Mouse (Mus musculus): ENCODE measurements around the gene Tanc1. TPM values are rescaled to one million over a fixed set of nuclear protein-coding genes. Genes with fewer than 3 reads are reported as not detected.

Tanc1 gene
- polyA plus RNA-seq, 1 experiment from 2014 or later: 45.2 TPM

DNA sequence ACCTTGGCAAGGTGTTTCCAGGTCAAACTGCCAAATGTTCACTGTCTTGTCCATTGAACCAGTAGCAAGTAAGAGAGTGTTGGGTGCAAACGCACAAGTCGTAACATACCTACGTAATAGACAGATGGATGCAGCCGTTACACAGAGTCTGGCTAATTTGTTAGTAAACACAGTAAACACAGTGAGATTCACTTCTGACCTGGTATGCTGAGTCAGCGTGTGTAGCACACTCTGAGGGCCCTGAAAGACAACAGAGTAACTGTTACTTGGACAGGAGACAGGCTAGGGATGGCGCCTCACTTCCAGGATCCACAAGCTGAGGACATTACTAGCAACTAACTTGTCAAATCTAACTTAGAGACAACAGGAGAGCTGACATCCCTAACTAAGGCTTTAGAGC lies 250.8 kb downstream of the Tanc1 start:
- Histone ChIP-seq H3K4me3 (no peak overlapping the region), H3K27ac (no peak overlapping the region), H3K9ac (no peak overlapping the region), H3K4me2 (replicated peaks) (no peak overlapping the region), H3K4me1 (no peaks in the 10 kb centered on the region), H3K9me3 (no peaks in the 10 kb centered on the region), H3K27me3 (no peaks in the 10 kb centered on the region), H3K36me3 (peaks cover 44% of the 10 kb centered on the region)
- 86% methylated on average over 6 of the region's 6 CpGs for WGBS
- ATAC-seq (ENCODE audit: low FRiP score, low read depth): no peak

GRCm38 (mm10) chr2:59870526-59870925 lies 258.7 kb downstream of the Tanc1 start:
- Histone ChIP-seq H3K4me2 (replicated peaks) (no peak overlapping the region), H3K9me3 (no peaks in the 10 kb centered on the region), H3K4me3 (no peak overlapping the region), H3K27me3 (no peaks in the 10 kb centered on the region), H3K9ac (no peak overlapping the region), H3K36me3 (peaks cover 29% of the 10 kb centered on the region), H3K27ac (no peak overlapping the region), H3K4me1 (no peaks in the 10 kb centered on the region)
- ATAC-seq (ENCODE audit: low FRiP score, low read depth): no peak
- WGBS: 89% methylated on average over 6 of the region's 6 CpGs

DNA sequence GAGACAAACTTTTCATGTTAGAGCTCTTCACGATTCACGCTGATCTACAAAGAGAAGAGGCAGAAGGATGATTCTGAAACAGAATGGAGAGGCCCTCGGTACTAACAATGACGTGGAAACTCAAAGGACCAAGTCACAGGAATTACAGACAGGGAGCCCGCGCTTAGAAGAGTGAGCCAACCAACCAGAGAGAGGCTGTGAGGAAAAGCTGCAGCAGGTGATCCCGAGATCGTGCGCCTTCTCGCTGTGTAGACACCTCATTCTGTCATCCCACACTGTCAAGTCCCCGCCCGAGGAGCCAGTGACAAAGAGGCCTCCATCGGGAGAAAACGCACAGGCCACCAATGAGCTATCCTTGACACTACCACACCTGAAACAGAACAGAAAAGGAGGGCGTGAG lies 264.6 kb downstream of the Tanc1 start:
- no peak overlapping the region for H3K27ac ChIP-seq
- H3K27me3 ChIP-seq: no peaks in the 10 kb centered on the region
- ATAC-seq (ENCODE audit: low FRiP score, low read depth): no peak
- H3K4me1 ChIP-seq: peaks cover 2% of the 10 kb centered on the region; the same call in 1 of the 2 replicates
- no peak overlapping the region for H3K4me3 ChIP-seq
- H3K4me2 ChIP-seq (replicated peaks): no peak overlapping the region
- peaks cover 4% of the 10 kb centered on the region; the same call in 1 of the 2 replicates for H3K9me3 ChIP-seq
- 91% methylated on average over 15 of the region's 15 CpGs for WGBS
- H3K36me3 ChIP-seq: peaks cover 43% of the 10 kb centered on the region
- no peak overlapping the region for H3K9ac ChIP-seq

GRCm38 (mm10) chr2:59877335-59877734 lies 265.5 kb downstream of the Tanc1 start:
- ATAC-seq (ENCODE audit: low FRiP score, low read depth): no peak
- H3K4me3 ChIP-seq: no peak overlapping the region
- H3K36me3 ChIP-seq: peaks cover 34% of the 10 kb centered on the region
- no peak overlapping the region for H3K4me2 ChIP-seq (replicated peaks)
- peaks cover 4% of the 10 kb centered on the region; the same call in 1 of the 2 replicates for H3K9me3 ChIP-seq
- H3K27ac ChIP-seq: no peak overlapping the region
- 87% methylated on average over 4 of the region's 4 CpGs for WGBS
- no peak overlapping the region for H3K9ac ChIP-seq
- H3K27me3 ChIP-seq: no peaks in the 10 kb centered on the region
- H3K4me1 ChIP-seq: peaks cover 3% of the 10 kb centered on the region; the same call in 1 of the 2 replicates

DNA sequence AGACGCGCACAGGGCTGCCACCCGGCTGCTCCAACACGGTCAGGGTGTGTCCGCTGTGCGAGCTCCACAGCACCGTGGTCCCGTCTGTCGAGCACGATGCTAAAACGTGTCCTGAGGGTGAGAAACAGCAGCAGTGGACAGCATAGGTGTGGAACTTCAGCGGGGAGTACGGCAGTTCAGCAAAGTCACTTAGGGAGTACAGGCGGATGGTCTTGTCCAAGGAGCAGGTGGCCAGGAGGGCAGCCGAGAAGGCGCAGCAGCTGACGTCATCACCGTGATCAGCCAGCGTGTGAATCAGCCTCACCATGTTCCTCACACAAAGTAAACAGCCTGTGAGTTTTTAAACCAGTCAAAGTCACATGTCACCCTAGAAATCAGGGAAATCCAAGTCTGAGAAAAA lies 266.4 kb downstream of the Tanc1 start:
- Histone ChIP-seq H3K36me3 (peaks cover 26% of the 10 kb centered on the region), H3K9ac (no peak overlapping the region), H3K9me3 (peaks cover 4% of the 10 kb centered on the region; the same call in 1 of the 2 replicates), H3K27me3 (no peaks in the 10 kb centered on the region), H3K4me1 (peaks cover 3% of the 10 kb centered on the region; the same call in 1 of the 2 replicates), H3K4me3 (no peak overlapping the region), H3K4me2 (replicated peaks) (no peak overlapping the region), H3K27ac (no peak overlapping the region)
- 75% methylated on average over 19 of the region's 19 CpGs for WGBS
- ATAC-seq (ENCODE audit: low FRiP score, low read depth): no peak

GRCm38 (mm10) chr2:59881404-59881803 lies 269.6 kb downstream of the Tanc1 start:
- Histone ChIP-seq H3K27ac (no peak overlapping the region), H3K4me2 (replicated peaks) (peak overlapping the region; percentile 64), H3K9ac (no peak overlapping the region), H3K9me3 (peaks cover 4% of the 10 kb centered on the region; the same call in 1 of the 2 replicates), H3K27me3 (no peaks in the 10 kb centered on the region), H3K4me3 (peak overlapping the region; percentile 85), H3K4me1 (peaks cover 3% of the 10 kb centered on the region; the same call in 1 of the 2 replicates), H3K36me3 (peaks cover 13% of the 10 kb centered on the region; the same call in 1 of the 2 replicates)
- no peak for ATAC-seq (ENCODE audit: low FRiP score, low read depth)
- WGBS: 74% methylated on average over 6 of the region's 6 CpGs

GRCm38 (mm10) chr2:59881831-59882741 lies 270.2 kb downstream of the Tanc1 start, which contains the start of gene Wdsub1:
Wdsub1 (minus strand) TSS chr2:59882591.
- peak within 1 kb of the TSS; percentile 77 for H3K27ac ChIP-seq
- no peaks in the 10 kb centered on the region for H3K27me3 ChIP-seq
- peaks cover 11% of the 10 kb centered on the region; the same call in 1 of the 2 replicates for H3K36me3 ChIP-seq
- peaks cover 3% of the 10 kb centered on the region; the same call in 1 of the 2 replicates for H3K4me1 ChIP-seq
- H3K9me3 ChIP-seq: peaks cover 4% of the 10 kb centered on the region; the same call in 1 of the 2 replicates
- peak within 1 kb of the TSS; percentile 64 for H3K4me2 ChIP-seq (replicated peaks)
- 5% methylated on average over 57 of the region's 57 CpGs for WGBS
- ATAC-seq (ENCODE audit: low FRiP score, low read depth): peak; percentile 94
- H3K4me3 ChIP-seq: peak within 1 kb of the TSS; percentile 85
- H3K9ac ChIP-seq: peak within 1 kb of the TSS; percentile 83

- ATAC-seq (ENCODE audit: low FRiP score, low read depth): no peak
- Histone ChIP-seq H3K4me3 (peak overlapping the region; percentile 85), H3K9ac (no peak overlapping the region), H3K27ac (no peak overlapping the region), H3K36me3 (peaks cover 5% of the 10 kb centered on the region; the same call in 1 of the 2 replicates), H3K27me3 (no peaks in the 10 kb centered on the region), H3K9me3 (peaks cover 4% of the 10 kb centered on the region; the same call in 1 of the 2 replicates), H3K4me2 (replicated peaks) (peak overlapping the region; percentile 64), H3K4me1 (peaks cover 3% of the 10 kb centered on the region; the same call in 1 of the 2 replicates)
- WGBS: 74% methylated on average over 8 of the region's 8 CpGs
Measured at GRCm38 (mm10) chr2:59882742-59883281, 271.0 kb downstream of the Tanc1 start.

- Histone ChIP-seq H3K9ac (no peak overlapping the region), H3K27ac (no peak overlapping the region), H3K4me3 (no peak overlapping the region), H3K9me3 (no peaks in the 10 kb centered on the region), H3K36me3 (0 out of 2 replicates have a peak, but pooled peaks cover 8% of the 10 kb centered on the region), H3K4me2 (replicated peaks) (no peak overlapping the region), H3K4me1 (no peaks in the 10 kb centered on the region), H3K27me3 (no peaks in the 10 kb centered on the region)
- no peak for ATAC-seq (ENCODE audit: low FRiP score, low read depth)
- 60% methylated on average over 6 of the region's 6 CpGs for WGBS
Measured at GRCm38 (mm10) chr2:59889699-59890098, 277.9 kb downstream of the Tanc1 start.

Other genes starting within 250 kb of the Tanc1 start
- 1.2 and 1.7 TPM in 2 replicates for gene Dapl1, start 127.4 kb upstream of the Tanc1 start, polyA plus RNA-seq (2015; fragmentation: Nextera tagmentation; extraction: Ambion mirVana)

Measured in limb, embryonic 13.5 days (tissue).